Mouse (Mus musculus): ENCODE measurements around the gene Scaf8. TPM values are rescaled to one million over a fixed set of nuclear protein-coding genes. Genes with fewer than 3 reads are reported as not detected.

Gene Scaf8
- polyA plus RNA-seq, 1 experiment, result 15.4 TPM

DNA sequence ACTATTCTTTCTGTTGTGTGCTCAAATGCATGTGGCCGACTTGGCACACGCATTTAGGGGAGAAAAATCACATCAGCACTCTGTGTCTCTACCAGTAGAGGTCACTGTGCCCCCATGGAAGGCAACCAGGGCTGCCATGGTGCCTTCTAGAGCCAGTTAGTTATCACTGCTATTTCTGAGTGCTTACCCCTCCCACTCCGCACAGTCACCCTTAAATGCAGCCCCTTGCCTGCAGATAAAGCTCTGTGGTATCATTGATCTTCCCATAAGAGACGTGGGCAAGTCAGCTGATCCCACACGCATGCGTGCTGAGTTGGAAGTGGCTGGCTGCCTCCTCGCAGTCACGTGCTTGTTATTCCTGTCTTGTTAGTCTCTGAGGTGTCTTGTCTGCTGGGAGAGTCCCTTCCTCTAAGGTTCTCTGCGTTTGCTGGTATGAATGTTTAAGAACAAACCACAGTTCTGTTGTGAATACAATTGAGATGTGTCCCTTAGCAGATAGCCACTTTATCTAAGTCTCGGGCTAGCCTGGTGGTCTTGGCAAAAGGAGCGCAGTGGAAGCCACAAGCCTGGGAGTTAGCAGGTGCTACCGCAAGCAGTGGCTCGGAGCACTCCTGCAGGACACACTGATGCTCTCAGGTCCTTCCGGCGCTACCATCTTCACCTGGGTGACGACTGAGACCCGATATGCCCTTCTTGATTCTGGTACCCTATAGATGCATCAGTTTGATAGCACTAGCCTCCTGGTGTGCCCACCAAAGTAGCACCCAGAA, 115.6 kb downstream of the Scaf8 start:
- Histone ChIP-seq H3K27me3 (ENCODE audit: control insufficient read depth, insufficient read depth, insufficient read length) (no peaks in the 10 kb centered on the region), H3K4me2 (ENCODE audit: low read depth) (no peak overlapping the region), H3K36me3 (ENCODE audit: control insufficient read depth, insufficient read depth) (no peaks in the 10 kb centered on the region), H3ac (ENCODE audit: control insufficient read depth, insufficient read length) (no peak overlapping the region), H3K4me3 (no peak overlapping the region), H3K79me2 (ENCODE audit: control insufficient read depth, insufficient read depth) (no peaks in the 10 kb centered on the region)
- TF ChIP-seq TCF3 (IDR thresholded peaks at IDR 0.05; ENCODE audit: insufficient read length, low read depth) (no peak), REST (IDR thresholded peaks at IDR 0.05; ENCODE audit: insufficient read depth, insufficient read length) (no peak), MAX (IDR thresholded peaks at IDR 0.05; ENCODE audit: low read depth) (no peak), MYOG (IDR thresholded peaks at IDR 0.05; ENCODE audit: control insufficient read depth in 1 of 3, insufficient read depth in 1 of 3, insufficient read length in 2 of 3, low read depth in 2 of 3) (no peak), E2F4 (IDR thresholded peaks at IDR 0.05; ENCODE audit: insufficient read depth) (no peak), POLR2AphosphoS2 (IDR thresholded peaks at IDR 0.05; ENCODE audit: insufficient read length, low read depth) (no peak), SRF (IDR thresholded peaks at IDR 0.05; ENCODE audit: control insufficient read depth, insufficient read length, low read depth) (no peak), CEBPB (IDR thresholded peaks at IDR 0.05; ENCODE audit: insufficient read depth, poor library complexity, severe bottlenecking) (no peak), MYOD1 (IDR thresholded peaks at IDR 0.05; ENCODE audit: control insufficient read depth in 1 of 3, insufficient read length in 2 of 3, low read depth in 2 of 3) (no peak), USF1 (IDR thresholded peaks at IDR 0.05; ENCODE audit: low read depth) (no peak), TCF12 (IDR thresholded peaks at IDR 0.05; ENCODE audit: insufficient read depth, poor library complexity, severe bottlenecking) (no peak), POLR2A (IDR thresholded peaks at IDR 0.05; ENCODE audit: insufficient read length, low read depth) (no peak)

DNA sequence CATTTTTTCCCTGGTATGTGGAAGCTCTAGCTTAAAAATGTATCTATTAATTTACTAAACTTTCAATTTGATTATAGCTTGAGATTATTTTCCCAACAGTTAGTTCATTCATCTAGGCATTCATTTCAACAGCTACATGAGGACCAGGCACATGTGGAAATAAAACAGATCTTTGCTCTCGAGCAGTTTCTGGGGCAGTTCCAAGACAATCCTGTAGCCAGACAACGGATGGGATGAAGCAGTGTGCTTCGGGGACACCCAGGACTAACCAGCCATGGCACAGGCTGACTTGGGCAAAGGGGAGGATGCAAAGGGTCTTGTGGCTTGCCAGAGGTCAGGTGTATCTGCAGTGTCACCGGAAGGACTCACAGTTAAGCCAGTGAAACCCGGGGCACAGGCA, 117.9 kb downstream of the Scaf8 start:
- Histone ChIP-seq H3K36me3 (ENCODE audit: control insufficient read depth, insufficient read depth) (no peaks in the 10 kb centered on the region), H3K4me2 (ENCODE audit: low read depth) (no peak overlapping the region), H3K79me2 (ENCODE audit: control insufficient read depth, insufficient read depth) (no peaks in the 10 kb centered on the region), H3ac (ENCODE audit: control insufficient read depth, insufficient read length) (no peak overlapping the region), H3K4me3 (no peak overlapping the region), H3K27me3 (ENCODE audit: control insufficient read depth, insufficient read depth, insufficient read length) (no peaks in the 10 kb centered on the region)
- no peak for TF ChIP-seq REST (IDR thresholded peaks at IDR 0.05; ENCODE audit: insufficient read depth, insufficient read length)
- no peak for TF ChIP-seq MAX (IDR thresholded peaks at IDR 0.05; ENCODE audit: low read depth)
- no peak for TF ChIP-seq SRF (IDR thresholded peaks at IDR 0.05; ENCODE audit: control insufficient read depth, insufficient read length, low read depth)
- TF ChIP-seq POLR2A (IDR thresholded peaks at IDR 0.05; ENCODE audit: insufficient read length, low read depth), result no peak
- no peak for TF ChIP-seq CEBPB (IDR thresholded peaks at IDR 0.05; ENCODE audit: insufficient read depth, poor library complexity, severe bottlenecking)
- no peak for TF ChIP-seq POLR2AphosphoS2 (IDR thresholded peaks at IDR 0.05; ENCODE audit: insufficient read length, low read depth)
- no peak for TF ChIP-seq MYOD1 (IDR thresholded peaks at IDR 0.05; ENCODE audit: control insufficient read depth in 1 of 3, insufficient read length in 2 of 3, low read depth in 2 of 3)
- no peak for TF ChIP-seq TCF12 (IDR thresholded peaks at IDR 0.05; ENCODE audit: insufficient read depth, poor library complexity, severe bottlenecking)
- no peak for TF ChIP-seq E2F4 (IDR thresholded peaks at IDR 0.05; ENCODE audit: insufficient read depth)
- no peak for TF ChIP-seq USF1 (IDR thresholded peaks at IDR 0.05; ENCODE audit: low read depth)
- no peak for TF ChIP-seq MYOG (IDR thresholded peaks at IDR 0.05; ENCODE audit: control insufficient read depth in 1 of 3, insufficient read depth in 1 of 3, insufficient read length in 2 of 3, low read depth in 2 of 3)
- no peak for TF ChIP-seq TCF3 (IDR thresholded peaks at IDR 0.05; ENCODE audit: insufficient read length, low read depth)

DNA sequence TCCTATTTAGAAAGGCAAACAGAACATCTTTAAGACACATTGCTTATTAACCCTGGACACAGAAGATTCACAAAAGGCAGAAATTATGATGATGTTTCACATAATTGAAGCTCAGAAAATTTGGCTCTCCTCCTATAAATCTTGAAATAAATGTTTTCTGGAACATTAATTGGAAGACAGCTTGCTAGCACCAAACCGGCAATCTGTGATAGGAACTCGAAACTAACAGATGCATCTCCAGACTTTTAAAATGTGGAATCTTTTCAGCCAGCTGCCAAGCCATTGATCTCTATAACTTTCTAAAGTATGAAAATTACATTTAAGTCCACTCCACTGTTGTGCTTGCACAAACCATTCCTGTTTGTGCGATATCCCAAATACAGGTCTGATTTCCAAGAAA, 128.9 kb downstream of the Scaf8 start:
- peaks cover 3% of the 10 kb centered on the region for H3K36me3 ChIP-seq (ENCODE audit: control insufficient read depth, insufficient read depth)
- TF ChIP-seq TCF12 (IDR thresholded peaks at IDR 0.05; ENCODE audit: insufficient read depth, poor library complexity, severe bottlenecking) (no peak), MYOG (IDR thresholded peaks at IDR 0.05; ENCODE audit: control insufficient read depth in 1 of 3, insufficient read depth in 1 of 3, insufficient read length in 2 of 3, low read depth in 2 of 3) (no peak), USF1 (IDR thresholded peaks at IDR 0.05; ENCODE audit: low read depth) (no peak), REST (IDR thresholded peaks at IDR 0.05; ENCODE audit: insufficient read depth, insufficient read length) (no peak), E2F4 (IDR thresholded peaks at IDR 0.05; ENCODE audit: insufficient read depth) (no peak), MAX (IDR thresholded peaks at IDR 0.05; ENCODE audit: low read depth) (no peak), MYOD1 (IDR thresholded peaks at IDR 0.05; ENCODE audit: control insufficient read depth in 1 of 3, insufficient read length in 2 of 3, low read depth in 2 of 3) (no peak), POLR2AphosphoS2 (IDR thresholded peaks at IDR 0.05; ENCODE audit: insufficient read length, low read depth) (no peak), TCF3 (IDR thresholded peaks at IDR 0.05; ENCODE audit: insufficient read length, low read depth) (no peak), CEBPB (IDR thresholded peaks at IDR 0.05; ENCODE audit: insufficient read depth, poor library complexity, severe bottlenecking) (no peak), SRF (IDR thresholded peaks at IDR 0.05; ENCODE audit: control insufficient read depth, insufficient read length, low read depth) (no peak), POLR2A (IDR thresholded peaks at IDR 0.05; ENCODE audit: insufficient read length, low read depth) (no peak)
- no peak overlapping the region for H3ac ChIP-seq (ENCODE audit: control insufficient read depth, insufficient read length)
- no peaks in the 10 kb centered on the region for H3K27me3 ChIP-seq (ENCODE audit: control insufficient read depth, insufficient read depth, insufficient read length)
- H3K4me2 ChIP-seq (ENCODE audit: low read depth), result no peak overlapping the region
- no peaks in the 10 kb centered on the region for H3K79me2 ChIP-seq (ENCODE audit: control insufficient read depth, insufficient read depth)
- no peak overlapping the region for H3K4me3 ChIP-seq

DNA sequence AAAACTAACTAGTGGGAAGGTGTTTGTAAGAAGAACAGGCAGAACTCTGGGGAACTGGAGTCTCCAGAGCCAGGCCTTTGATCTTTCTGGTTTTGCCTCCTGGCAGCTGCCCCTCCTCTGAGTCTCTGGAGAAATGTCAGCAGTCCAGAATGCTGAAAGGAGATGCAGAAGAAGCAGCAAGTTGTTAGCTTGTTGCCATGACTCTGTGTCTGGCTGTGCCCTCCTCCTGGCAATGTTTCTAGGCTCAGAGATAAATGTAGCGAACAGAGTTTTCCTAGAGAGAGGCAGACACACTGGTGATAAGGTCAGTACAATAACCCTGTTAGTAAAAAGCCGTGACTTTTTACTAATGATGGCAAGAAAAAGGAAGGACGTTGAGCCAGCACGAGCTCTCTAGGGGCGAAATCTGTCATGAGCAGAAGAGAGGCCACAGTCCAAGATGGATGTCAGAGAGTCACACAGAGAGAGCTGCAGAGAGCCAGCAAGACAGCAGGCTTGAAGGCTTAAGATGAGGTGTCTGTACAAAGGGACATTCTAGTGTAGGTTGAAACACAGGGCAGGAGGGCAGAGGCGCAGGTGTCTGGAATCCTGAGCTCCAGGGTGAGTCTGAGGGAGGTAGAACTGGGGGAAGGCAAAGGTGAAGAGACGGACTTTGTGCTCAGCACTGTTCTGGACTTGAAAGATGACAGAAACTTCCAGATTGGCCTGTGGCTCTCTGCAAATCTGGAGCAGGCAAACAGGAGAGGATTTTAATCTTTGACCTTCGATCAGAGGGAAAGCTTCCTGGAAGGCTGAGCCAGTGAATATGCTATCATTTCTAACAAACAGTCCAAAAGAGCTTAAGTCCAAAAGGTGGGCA, 130.3 kb downstream of the Scaf8 start:
- Histone ChIP-seq H3K27me3 (ENCODE audit: control insufficient read depth, insufficient read depth, insufficient read length) (no peaks in the 10 kb centered on the region), H3K79me2 (ENCODE audit: control insufficient read depth, insufficient read depth) (no peaks in the 10 kb centered on the region), H3K36me3 (ENCODE audit: control insufficient read depth, insufficient read depth) (peaks cover 3% of the 10 kb centered on the region), H3K4me3 (no peak overlapping the region), H3K4me2 (ENCODE audit: low read depth) (no peak overlapping the region), H3ac (ENCODE audit: control insufficient read depth, insufficient read length) (no peak overlapping the region)
- TF ChIP-seq SRF (IDR thresholded peaks at IDR 0.05; ENCODE audit: control insufficient read depth, insufficient read length, low read depth) (no peak), MYOG (IDR thresholded peaks at IDR 0.05; ENCODE audit: control insufficient read depth in 1 of 3, insufficient read depth in 1 of 3, insufficient read length in 2 of 3, low read depth in 2 of 3) (no peak), MAX (IDR thresholded peaks at IDR 0.05; ENCODE audit: low read depth) (no peak), USF1 (IDR thresholded peaks at IDR 0.05; ENCODE audit: low read depth) (no peak), TCF12 (IDR thresholded peaks at IDR 0.05; ENCODE audit: insufficient read depth, poor library complexity, severe bottlenecking) (no peak)
